Mouse (Mus musculus) frontal cortex, postnatal 14 days (tissue): ENCODE results near the gene Ensa.

Experiments
- DNase-seq, 2 experiments: peaks; one replicate each; pipeline ENCODE4 v3.0.0; 2022; ENCODE audit warnings: low spot score in 2 of 2

Ensa gene

DNA sequence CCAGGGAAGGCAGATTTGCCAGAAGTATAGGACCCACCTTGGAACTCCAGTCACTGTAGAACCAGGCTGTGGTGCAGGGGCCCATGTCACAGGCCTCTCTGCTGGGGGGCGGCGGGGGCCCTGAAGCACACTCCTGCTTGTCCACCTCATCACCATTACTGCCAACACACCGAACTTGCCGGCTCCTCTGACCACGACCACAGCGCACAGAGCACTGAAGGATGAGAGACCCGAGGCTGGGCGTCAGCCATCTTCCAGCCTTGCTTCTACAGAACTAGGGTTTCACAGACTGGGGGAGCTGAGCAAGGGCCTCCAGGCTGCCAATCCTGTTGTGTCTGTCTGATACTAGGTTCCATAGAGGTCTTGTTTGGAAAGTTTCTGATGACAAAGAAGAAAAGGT lies 54.8 kb downstream of the Ensa start:
- DNase-seq, result no peak

DNA sequence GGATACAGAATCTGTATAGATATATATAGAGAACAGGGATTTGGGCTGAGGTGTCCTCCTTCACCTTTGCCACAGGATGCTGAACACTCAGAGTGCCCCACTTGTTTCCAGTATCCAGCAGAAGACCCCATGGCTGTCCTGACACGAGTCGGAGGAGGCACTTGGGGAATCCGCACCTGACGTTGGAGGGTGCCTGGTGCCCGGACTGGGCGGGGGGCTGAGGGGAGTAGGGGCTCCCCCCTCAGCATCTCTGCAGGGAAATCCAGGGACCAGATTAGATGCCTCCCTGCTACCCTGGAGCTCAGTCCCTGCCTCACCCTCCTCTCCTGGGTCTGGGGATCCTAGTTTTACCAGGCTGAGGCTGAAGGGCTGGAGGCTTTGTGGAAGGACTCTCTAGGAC lies 55.9 kb downstream of the Ensa start:
- DNase-seq, result no peak

DNA sequence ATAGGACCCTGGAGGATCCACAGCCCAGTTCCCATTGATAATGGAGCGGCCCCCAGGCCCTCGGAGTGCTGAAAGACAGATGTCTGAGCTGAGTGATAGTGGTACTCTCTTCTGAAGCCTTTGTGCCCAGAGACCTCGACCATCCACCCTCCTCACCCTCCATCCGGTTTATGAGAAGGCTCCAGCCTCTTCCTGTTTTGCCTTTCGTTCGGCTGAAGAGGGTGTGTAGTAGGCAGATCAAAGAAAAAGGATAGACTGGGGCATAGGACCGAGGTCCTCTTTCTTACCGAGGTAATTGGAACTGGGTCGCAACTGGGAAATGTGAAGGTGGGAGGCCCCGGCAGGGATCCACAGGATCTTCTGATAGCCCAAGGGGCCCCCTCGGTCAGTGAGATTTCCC lies 56.6 kb downstream of the Ensa start:
- no peak for DNase-seq
